Mouse (Mus musculus) heart, postnatal 10 days (tissue): ENCODE results near the gene Rdh8. TPM values are rescaled to one million over a fixed set of nuclear protein-coding genes. Genes with fewer than 3 reads are reported as not detected.

Source experiments
- total RNA-seq, 2 experiments: library from RNA; stranded (reverse); gene quantifications; 2 replicates each; pipeline ENCODE4 v1.2.3; 2021

Gene Rdh8
- total RNA-seq, 2 experiments from 2014 or later: not detected

Other genes starting within 250 kb of the Rdh8 start
- gene Zfp846, start 237.2 kb upstream of the Rdh8 start, total RNA-seq: 10 to 100 TPM in 1 of 2 experiments, 1 to 10 TPM in 1; 9.5 to 12.1 TPM
- gene Ubl5, start 175.6 kb upstream of the Rdh8 start, total RNA-seq: 100 to 1,000 TPM; 221 to 248 TPM
- gene Fbxl12, start 173.7 kb upstream of the Rdh8 start, total RNA-seq: 10 to 100 TPM; 14.3 to 17.3 TPM
- gene Pin1, start 166.4 kb upstream of the Rdh8 start, total RNA-seq: 10 to 100 TPM; 18.7 to 18.8 TPM
- 1 to 10 TPM in 1 of 2 experiments, under 1 TPM in 1; 0.50 to 1.2 TPM for gene Olfm2, start 72.2 kb upstream of the Rdh8 start, total RNA-seq
- gene Col5a3, start 3.4 kb upstream of the Rdh8 start, total RNA-seq: 10 to 100 TPM; 22.2 to 25.4 TPM
- gene A230050P20Rik, start 50.1 kb downstream of the Rdh8 start, total RNA-seq: 1 to 10 TPM; 6.5 to 7.2 TPM
- gene Angptl6, start 61.2 kb downstream of the Rdh8 start, total RNA-seq: 1 to 10 TPM; 1.7 to 1.8 TPM
- 10 to 100 TPM; 13.2 to 13.9 TPM for gene Ppan, start 69.7 kb downstream of the Rdh8 start, total RNA-seq
- gene Eif3g, start 80.1 kb downstream of the Rdh8 start, total RNA-seq: 100 to 1,000 TPM; 109 to 113 TPM
- gene Dnmt1, start 141.4 kb downstream of the Rdh8 start, total RNA-seq: 10 to 100 TPM; 28.9 to 30.6 TPM
- gene S1pr2, start 158.3 kb downstream of the Rdh8 start, total RNA-seq: 10 to 100 TPM; 10.2 to 11.0 TPM
- 100 to 1,000 TPM; 103 to 104 TPM for gene Mrpl4, start 184.2 kb downstream of the Rdh8 start, total RNA-seq
- 1 to 10 TPM; 8.9 to 9.5 TPM for gene Icam1, start 197.5 kb downstream of the Rdh8 start, total RNA-seq
- gene Icam4, start 210.9 kb downstream of the Rdh8 start, total RNA-seq: under 1 TPM; 0.53 to 0.79 TPM
- under 1 TPM; 0.10 to 0.12 TPM for gene Icam5, start 213.6 kb downstream of the Rdh8 start, total RNA-seq
- gene Zglp1, start 248.6 kb downstream of the Rdh8 start, total RNA-seq: not detected